Mouse (Mus musculus): Measurements from ENCODE around the gene Gm2a. TPM values are rescaled to one million over a fixed set of nuclear protein-coding genes. Genes with fewer than 3 reads are reported as not detected.
"Not testable (repeated sequence)": the region's sequence is repeated elsewhere in the genome, so short reads cannot be mapped to it uniquely, and the experiment has no call there.

The Gm2a gene
- total RNA-seq, 2 experiments from 2014 or later: 8.6 to 9.0 TPM

DNA sequence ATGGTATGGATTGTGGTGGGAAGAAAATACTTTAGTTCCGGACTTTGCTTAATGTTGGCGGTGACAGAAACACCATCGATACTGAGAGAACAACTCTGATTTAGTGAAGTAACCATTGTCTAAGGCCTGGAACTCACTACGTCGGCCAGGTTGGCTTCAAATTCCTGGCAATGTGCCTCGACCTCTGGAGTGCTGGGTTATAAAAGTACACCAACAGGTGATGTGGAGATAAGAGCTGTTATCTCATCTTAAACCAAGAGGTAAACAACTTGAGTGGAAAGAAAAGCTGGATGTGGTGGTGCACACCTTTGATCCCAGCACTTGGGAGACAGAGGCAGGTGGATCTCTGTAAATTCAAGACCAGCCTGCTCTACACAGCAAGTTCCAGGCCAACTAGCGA, 4.8 kb upstream of the Gm2a start:
- no peak for ATAC-seq (replicated peaks; ENCODE audit: low FRiP score, low TSS enrichment, poor library complexity, severe bottlenecking)

- not testable (repeated sequence) for ATAC-seq (replicated peaks; ENCODE audit: low FRiP score, low TSS enrichment, poor library complexity, severe bottlenecking)
Measured at GRCm38 (mm10) chr11:55096296-55096695, 1.6 kb upstream of the Gm2a start.

DNA sequence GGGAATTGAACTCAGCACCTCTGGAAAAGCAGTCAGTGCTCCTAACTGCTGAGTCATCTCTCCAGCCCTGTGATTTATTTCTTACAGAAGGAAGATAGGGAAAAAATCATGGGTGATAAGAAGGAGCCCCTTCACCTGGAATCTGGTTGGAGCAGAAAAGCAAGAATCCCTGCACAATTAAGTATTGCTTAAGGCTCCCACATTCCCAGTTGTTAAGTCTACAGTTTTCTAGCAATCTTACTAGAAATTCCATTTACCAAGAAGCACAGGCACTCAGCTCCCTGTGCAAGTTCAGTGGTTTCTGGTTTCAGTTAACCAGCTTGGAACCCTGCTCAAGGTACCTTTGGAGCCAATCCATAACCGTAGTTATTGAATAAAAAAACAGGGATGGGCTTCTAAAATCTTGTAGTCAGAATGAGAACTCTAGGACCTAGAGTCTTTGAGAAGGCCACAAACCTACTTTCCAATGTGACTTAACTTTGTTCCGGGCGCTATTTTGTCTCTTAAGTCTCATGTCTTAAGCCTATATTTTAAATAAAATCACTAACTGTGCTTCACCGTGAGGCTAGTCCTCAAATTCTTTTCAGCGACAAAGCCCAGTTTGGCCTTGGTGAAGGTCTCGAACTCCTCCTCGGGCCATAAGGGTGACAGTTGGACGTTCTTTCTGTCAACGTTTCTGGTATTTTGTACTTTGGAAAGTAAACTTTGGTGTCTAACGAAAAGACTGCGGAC, 1.0 kb upstream of the Gm2a start:
- no peak for ATAC-seq (replicated peaks; ENCODE audit: low FRiP score, low TSS enrichment, poor library complexity, severe bottlenecking)

GRCm38 (mm10) chr11:55098189-55098915, 437 bp downstream of the Gm2a start:
- no peak for ATAC-seq (replicated peaks; ENCODE audit: low FRiP score, low TSS enrichment, poor library complexity, severe bottlenecking)

DNA sequence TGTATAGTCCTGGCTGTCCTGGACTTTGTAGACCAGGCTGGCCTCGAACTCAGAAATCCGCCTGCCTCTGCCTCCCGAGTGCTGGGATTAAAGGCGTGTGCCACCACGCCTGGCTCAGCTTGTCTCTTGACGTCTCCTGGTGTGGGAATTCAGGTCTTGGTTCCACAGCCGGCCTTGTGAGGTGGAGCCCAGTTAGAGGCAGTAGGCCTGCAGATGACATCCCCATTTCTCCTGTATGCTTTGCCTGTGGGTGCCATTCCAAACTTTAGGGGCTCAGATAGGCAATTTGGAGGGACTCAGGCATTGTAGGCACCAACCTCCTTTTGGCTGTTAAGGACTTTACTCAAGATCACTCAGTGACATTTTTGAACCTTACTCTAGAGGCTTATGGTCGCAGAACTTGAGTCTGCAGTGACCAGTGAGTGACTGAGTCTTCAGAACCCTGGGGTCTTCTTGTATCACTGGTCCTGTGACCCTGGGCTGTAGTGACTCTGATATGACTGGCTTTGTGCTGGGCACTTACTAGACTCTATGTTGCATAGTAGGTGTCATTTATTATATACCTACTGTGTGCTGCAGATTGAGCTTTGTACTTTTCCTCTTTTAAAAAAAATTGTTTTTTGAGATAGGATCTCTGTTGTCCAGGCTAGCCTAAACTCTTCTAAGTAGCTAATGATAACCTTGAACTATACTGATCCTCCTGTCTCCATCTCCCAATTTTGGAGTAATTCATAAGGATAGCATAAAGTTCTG, 1.3 kb downstream of the Gm2a start:
- ATAC-seq (replicated peaks; ENCODE audit: low FRiP score, low TSS enrichment, poor library complexity, severe bottlenecking): no peak

DNA sequence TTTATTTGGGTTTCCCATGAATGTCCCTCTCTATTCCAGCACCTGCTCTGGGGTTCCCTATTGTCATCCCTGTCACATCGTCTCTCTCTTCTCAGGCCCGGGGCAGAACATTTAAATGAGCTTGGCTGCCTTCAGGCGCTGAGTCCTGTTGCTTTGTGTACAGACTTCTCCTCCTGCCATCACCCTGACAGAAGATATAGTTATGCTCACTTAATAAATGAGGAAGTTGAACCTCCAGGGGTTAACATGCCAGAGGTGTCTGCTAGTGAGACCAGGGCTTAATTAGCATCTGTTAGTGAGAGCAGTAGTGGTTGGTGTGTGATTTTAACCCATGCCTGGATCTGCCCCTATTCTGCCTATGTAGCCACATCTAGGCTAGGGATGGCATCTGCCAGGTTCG, 2.0 kb downstream of the Gm2a start:
- ATAC-seq (replicated peaks; ENCODE audit: low FRiP score, low TSS enrichment, poor library complexity, severe bottlenecking): no peak

DNA sequence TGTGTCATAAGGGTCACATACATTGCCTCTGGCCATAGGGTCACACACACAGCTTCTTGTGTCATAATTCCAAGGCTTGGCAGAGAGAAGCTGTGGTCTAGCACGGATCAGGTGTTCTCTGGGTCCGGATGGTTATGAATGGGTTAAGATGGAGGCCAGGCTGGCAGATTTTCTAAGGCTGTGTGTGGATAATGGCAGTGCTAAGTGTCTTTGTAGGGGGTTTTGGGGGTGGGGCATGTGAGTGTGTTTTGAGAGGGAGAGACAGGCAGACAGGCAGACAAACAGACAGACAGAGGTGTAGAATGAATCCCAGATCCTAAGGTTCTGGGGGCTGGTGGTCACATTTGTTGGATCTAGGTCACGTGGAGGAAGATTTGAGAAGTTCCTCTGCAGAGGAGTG, 4.1 kb downstream of the Gm2a start:
- ATAC-seq (replicated peaks; ENCODE audit: low FRiP score, low TSS enrichment, poor library complexity, severe bottlenecking): no peak

DNA sequence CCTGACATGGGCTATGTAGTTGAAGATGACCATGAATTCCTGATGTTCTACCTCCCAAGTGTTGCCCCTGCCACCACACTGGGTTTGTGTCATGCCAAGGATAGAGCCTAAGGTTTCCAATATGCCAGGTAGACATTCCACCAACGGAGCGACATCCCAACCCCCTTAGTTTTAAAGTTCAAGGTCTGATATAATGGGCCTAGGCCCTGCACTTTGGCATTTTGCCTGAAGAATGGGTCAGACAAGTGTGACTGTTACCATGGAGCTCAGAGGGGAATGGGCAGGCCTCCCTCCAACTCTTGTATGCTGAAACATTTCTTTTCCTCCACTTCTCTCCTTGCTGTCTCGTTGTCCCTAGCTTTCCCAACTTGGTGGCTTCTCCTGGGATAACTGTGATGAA, 5.3 kb downstream of the Gm2a start:
- ATAC-seq (replicated peaks; ENCODE audit: low FRiP score, low TSS enrichment, poor library complexity, severe bottlenecking): no peak

- ATAC-seq (replicated peaks; ENCODE audit: low FRiP score, low TSS enrichment, poor library complexity, severe bottlenecking): no peak
Measured at GRCm38 (mm10) chr11:55105389-55105788, 7.5 kb downstream of the Gm2a start.

DNA sequence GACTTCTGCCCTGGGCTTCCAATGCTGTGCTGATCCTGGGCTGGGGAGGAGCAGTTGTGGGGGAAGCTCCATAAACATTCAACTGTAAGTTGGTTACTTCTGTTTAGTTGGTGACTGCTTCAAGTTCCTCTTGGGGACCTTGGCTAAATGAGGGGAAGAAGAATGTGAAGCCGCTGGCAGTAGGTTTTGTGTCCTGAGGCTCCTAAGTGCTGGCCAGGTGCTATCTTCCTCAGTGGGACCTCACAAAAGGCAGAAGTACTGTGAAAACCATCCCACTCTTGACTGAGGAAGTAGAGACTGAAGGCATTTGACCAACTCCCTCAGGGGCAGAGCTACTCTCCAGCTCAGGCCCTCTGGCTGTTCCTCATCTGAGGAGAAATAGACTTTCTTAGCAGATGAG, 8.7 kb downstream of the Gm2a start:
- ATAC-seq (replicated peaks; ENCODE audit: low FRiP score, low TSS enrichment, poor library complexity, severe bottlenecking): no peak; the same call in 1 of the 2 replicates

GRCm38 (mm10) chr11:55109521-55110300, 11.8 kb downstream of the Gm2a start:
- no peak for ATAC-seq (replicated peaks; ENCODE audit: low FRiP score, low TSS enrichment, poor library complexity, severe bottlenecking)

- ATAC-seq (replicated peaks; ENCODE audit: low FRiP score, low TSS enrichment, poor library complexity, severe bottlenecking): no peak
Measured at GRCm38 (mm10) chr11:55110566-55111169, 12.8 kb downstream of the Gm2a start.

DNA sequence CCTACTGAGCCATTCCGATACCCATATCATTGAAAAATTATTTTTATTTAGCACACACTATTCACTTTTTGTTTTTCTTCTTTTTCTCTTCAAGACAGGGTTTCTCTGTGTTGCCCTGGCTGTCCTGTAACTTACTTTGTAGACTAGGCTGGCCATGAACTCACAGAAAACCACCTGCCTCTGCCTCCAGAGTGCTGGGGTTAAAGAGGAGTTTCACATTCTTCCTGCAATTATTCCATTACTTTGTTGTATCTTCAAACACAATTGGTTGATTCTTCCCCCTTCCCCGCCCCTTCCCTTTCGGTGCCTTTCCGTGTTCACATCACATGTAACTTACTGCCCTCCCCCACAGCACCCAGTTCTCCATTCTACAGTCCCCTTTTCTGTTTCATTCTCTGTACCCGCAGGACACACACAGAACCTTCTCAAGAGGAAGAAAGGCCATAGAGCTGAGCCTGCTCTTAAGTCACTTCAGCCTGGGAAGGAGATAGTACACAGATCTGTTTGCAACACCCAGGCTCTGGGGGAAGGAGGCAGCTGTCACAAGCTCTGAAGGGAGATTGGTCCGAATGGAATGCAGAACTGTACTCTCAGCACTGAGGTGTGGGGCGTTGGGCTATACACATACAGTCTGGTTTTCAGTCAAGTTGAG, 15.4 kb downstream of the Gm2a start:
- peak; percentile 51; the same call in 1 of the 2 replicates for ATAC-seq (replicated peaks; ENCODE audit: low FRiP score, low TSS enrichment, poor library complexity, severe bottlenecking)

DNA sequence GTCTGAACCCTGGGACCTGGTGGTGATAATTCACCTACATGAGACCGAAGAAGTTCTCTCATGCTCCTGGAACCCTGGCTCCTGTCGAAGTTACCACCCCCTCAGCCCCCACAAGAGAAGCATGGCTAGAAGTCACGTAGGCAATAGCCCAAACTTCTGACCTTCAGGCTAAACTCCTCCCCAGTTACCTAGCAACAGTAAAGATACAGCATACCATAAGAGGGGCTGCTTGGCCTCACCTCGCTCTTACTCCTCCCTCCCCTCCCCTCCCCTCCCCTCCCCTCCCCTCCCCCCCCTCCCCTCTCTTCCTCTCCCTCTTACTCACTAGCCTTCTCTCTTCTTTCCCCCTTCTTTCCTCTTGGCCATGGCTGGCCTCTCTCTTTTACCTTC, 15.9 kb downstream of the Gm2a start:
- not testable (repeated sequence) for ATAC-seq (replicated peaks; ENCODE audit: low FRiP score, low TSS enrichment, poor library complexity, severe bottlenecking)

DNA sequence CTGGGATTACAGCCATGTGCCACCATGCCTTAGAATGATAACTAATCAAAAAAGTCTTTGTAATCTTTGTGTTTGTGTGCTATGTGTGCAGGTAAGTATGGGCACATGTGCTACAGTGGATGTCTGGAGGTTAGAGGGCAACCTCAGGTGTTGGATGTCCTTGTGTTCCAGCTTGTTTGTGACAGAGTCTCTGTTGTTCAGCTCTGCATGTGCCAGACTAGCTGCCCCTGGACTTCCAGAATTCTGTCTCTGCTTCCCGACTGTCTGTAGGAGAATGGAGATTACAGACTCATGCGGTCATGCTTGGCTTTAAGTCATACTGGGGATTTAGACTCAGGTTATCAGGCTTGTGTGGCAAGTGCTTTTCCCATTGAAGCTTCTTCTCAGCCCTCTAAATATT, 16.4 kb downstream of the Gm2a start:
- ATAC-seq (replicated peaks; ENCODE audit: low FRiP score, low TSS enrichment, poor library complexity, severe bottlenecking): no peak

DNA sequence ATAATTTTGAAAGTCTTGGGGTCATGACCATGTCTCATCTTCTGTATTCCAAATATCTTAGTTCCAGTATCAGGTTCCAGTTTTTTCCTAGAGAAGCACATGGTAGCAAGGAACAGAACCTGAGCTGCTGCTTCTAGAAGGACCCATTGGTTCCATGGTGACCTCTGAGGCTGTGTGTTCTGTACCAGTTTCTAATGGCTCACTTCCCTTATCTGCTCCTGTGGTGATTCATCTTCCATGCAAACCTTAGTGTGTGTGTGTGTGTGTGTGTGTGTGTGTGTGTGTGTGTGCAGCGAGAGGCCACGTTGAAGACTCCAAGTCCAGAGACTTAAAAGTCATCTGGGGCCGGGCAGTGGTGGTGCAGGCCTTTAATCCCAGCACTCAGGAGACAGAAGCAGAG, 18.1 kb downstream of the Gm2a start:
- no peak for ATAC-seq (replicated peaks; ENCODE audit: low FRiP score, low TSS enrichment, poor library complexity, severe bottlenecking)

- peak; percentile 41 for ATAC-seq (replicated peaks; ENCODE audit: low FRiP score, low TSS enrichment, poor library complexity, severe bottlenecking)
Measured at GRCm38 (mm10) chr11:55117031-55117430, 19.1 kb downstream of the Gm2a start.

DNA sequence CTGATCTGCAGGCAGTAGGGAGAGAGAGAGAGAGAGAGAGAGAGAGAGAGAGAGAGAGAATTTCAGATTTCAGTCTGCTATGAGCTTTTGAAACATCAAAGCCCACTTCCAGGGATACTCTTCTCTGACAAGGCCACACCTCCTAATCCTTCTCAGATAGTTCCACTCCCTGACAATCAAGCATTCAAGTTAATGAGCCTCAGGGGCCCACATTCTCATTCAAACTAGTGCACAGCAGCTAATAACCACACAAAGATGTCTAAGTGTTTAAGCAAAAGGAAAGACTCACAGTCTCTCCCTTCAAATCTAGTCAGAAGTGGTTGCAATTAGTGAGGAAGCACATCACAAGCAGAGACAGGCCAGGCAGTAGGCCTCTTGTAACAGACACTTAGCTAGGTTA, 22.4 kb downstream of the Gm2a start:
- no peak for ATAC-seq (replicated peaks; ENCODE audit: low FRiP score, low TSS enrichment, poor library complexity, severe bottlenecking)

- no peak for ATAC-seq (replicated peaks; ENCODE audit: low FRiP score, low TSS enrichment, poor library complexity, severe bottlenecking)
Measured at GRCm38 (mm10) chr11:55120821-55121271, 22.9 kb downstream of the Gm2a start.
